In the genomic region with DNA sequence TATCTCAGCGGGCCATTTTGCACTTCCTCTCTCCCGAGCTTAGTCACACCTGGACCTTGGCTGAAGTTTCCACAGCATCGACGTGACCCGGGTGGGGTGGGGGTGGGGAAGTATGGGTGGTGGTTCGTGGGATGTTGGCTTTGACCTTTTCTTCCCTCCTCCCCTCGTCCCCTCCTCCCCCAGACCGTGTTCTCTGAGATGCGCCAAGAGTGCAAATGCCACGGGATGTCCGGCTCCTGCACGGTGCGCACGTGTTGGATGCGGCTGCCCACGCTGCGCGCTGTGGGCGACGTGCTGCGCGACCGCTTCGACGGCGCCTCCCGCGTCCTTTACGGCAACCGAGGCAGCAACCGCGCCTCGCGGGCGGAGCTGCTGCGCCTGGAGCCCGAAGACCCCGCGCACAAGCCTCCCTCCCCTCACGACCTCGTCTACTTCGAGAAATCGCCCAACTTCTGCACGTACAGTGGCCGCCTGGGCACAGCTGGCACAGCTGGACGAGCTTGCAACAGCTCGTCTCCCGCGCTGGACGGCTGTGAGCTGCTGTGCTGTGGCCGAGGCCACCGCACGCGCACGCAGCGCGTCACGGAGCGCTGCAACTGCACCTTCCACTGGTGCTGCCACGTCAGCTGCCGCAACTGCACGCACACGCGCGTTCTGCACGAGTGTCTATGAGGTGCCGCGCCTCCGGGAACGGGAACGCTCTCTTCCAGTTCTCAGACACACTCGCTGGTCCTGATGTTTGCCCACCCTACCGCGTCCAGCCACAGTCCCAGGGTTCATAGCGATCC, we compare ENCODE assay signal across 8 mouse cellular contexts. TPM values are rescaled to one million over a fixed set of nuclear protein-coding genes. Genes with fewer than 3 reads are reported as not detected.
DNase-seq lines count a peak whose midpoint lies in the region; ATAC-seq and TF ChIP-seq lines count a peak whose summit lies in the region.
"Had no signal": no experiment of that assay in that cellular context is flagged by ENCODE, and none has a peak within 500 bp of the region (broad histone marks: within the 10 kb centered on the region; RNA-seq: fewer than 3 reads in every experiment).

No protein-coding gene starts in this region.

- no peak for ATAC-seq in lung, postnatal 0 days
- no peak for ATAC-seq in forebrain, embryonic 14.5 days
- no peak for ATAC-seq in liver, embryonic 13.5 days (ENCODE audit: low read depth)
- no peak for ATAC-seq in stomach, embryonic 16.5 days (ENCODE audit: insufficient read depth, low FRiP score)

- H3K4me2 ChIP-seq in lung, postnatal 0 days (replicated peaks; ENCODE audit: low read depth, low read length) = 0 out of 2 replicates have a peak overlapping the region, but pooled peaks have one; percentile 11
- H3K4me2 ChIP-seq in forebrain, embryonic 14.5 days (ENCODE audit: low read length) = peak overlapping the region; percentile 39
- H3K4me2 ChIP-seq in liver, embryonic 13.5 days = no peak overlapping the region
- peak overlapping the region; percentile 47 for H3K4me2 ChIP-seq in stomach, embryonic 16.5 days (ENCODE audit: low read depth, low read length)

- DNase-seq in lung, postnatal 0 days (ENCODE audit: low spot score) = no peak
- DNase-seq in lung, postnatal 36 days = no peak
- peak; percentile 57 for DNase-seq in forebrain, embryonic 14.5 days (ENCODE audit: low spot score)
- no peak for DNase-seq in liver, embryonic 13.5 days
- DNase-seq in B cell, adult 2 months = no peak
- DNase-seq in layer of hippocampus, postnatal 10 days (ENCODE audit: low spot score in 2 of 2) = no peak
- DNase-seq: embryo, embryonic 11 days had no signal

- peaks cover 8% of the 10 kb centered on the region; the same call in 1 of the 2 replicates for H3K4me1 ChIP-seq in lung, postnatal 0 days (ENCODE audit: insufficient read depth, low read depth, low read length)
- H3K4me1 ChIP-seq in forebrain, embryonic 14.5 days (ENCODE audit: control insufficient read depth, insufficient read depth, low read length) = peaks cover 5% of the 10 kb centered on the region; the same call in 1 of the 2 replicates
- H3K4me1 ChIP-seq in liver, embryonic 13.5 days (replicated peaks) = peaks cover 18% of the 10 kb centered on the region
- peaks cover 18% of the 10 kb centered on the region; the same call in 1 of the 2 replicates for H3K4me1 ChIP-seq in stomach, embryonic 16.5 days (ENCODE audit: control insufficient read depth, insufficient read depth, low read length)

- 3% methylated on average over 72 of the region's 75 CpGs for WGBS in lung, postnatal 0 days
- WGBS in forebrain, embryonic 14.5 days = under 1% methylated on average over 75 of the region's 75 CpGs
- 3% methylated on average over 75 of the region's 75 CpGs for WGBS in liver, embryonic 13.5 days (ENCODE audit: insufficient replicate concordance)
- 1% methylated on average over 75 of the region's 75 CpGs for WGBS in stomach, embryonic 16.5 days

- peaks cover 81% of the 10 kb centered on the region for H3K27me3 ChIP-seq in lung, postnatal 0 days (replicated peaks; ENCODE audit: insufficient read depth, low read length)
- peaks cover 97% of the 10 kb centered on the region for H3K27me3 ChIP-seq in forebrain, embryonic 14.5 days (replicated peaks; ENCODE audit: control insufficient read depth, insufficient read depth, low read length)
- H3K27me3 ChIP-seq in liver, embryonic 13.5 days = peaks cover 100% of the 10 kb centered on the region
- H3K27me3 ChIP-seq in stomach, embryonic 16.5 days (ENCODE audit: control insufficient read depth, insufficient read depth, low read length) = peaks cover 97% of the 10 kb centered on the region

- no peak overlapping the region for H3K27ac ChIP-seq in lung, postnatal 0 days (ENCODE audit: low read length)
- H3K27ac ChIP-seq in forebrain, embryonic 14.5 days (ENCODE audit: low read depth, low read length) = no peak overlapping the region
- H3K27ac ChIP-seq in liver, embryonic 13.5 days = no peak overlapping the region
- no peak overlapping the region for H3K27ac ChIP-seq in stomach, embryonic 16.5 days (ENCODE audit: low read length)

- no peak for TF ChIP-seq EP300 in lung, postnatal 0 days (IDR thresholded peaks at IDR 0.05)

- no peak for TF ChIP-seq CTCF in lung, postnatal 0 days (IDR thresholded peaks at IDR 0.05)

- peak overlapping the region; percentile 15; the same call in 1 of the 2 replicates for H3K4me3 ChIP-seq in lung, postnatal 0 days (ENCODE audit: low read depth, low read length)
- H3K4me3 ChIP-seq in forebrain, embryonic 14.5 days (ENCODE audit: low read depth, low read length) = peak overlapping the region; percentile 25
- peak overlapping the region; percentile 4 for H3K4me3 ChIP-seq in liver, embryonic 13.5 days (replicated peaks)
- H3K4me3 ChIP-seq in stomach, embryonic 16.5 days (replicated peaks; ENCODE audit: low read length) = peak overlapping the region; percentile 31

- no peaks in the 10 kb centered on the region for H3K9me3 ChIP-seq in lung, postnatal 0 days (ENCODE audit: low read length)
- no peaks in the 10 kb centered on the region for H3K9me3 ChIP-seq in forebrain, embryonic 14.5 days (replicated peaks; ENCODE audit: control insufficient read depth, low read length)
- H3K9me3 ChIP-seq in liver, embryonic 13.5 days (replicated peaks) = no peaks in the 10 kb centered on the region
- no peaks in the 10 kb centered on the region for H3K9me3 ChIP-seq in stomach, embryonic 16.5 days (replicated peaks; ENCODE audit: control insufficient read depth, low read length)

- H3K9ac ChIP-seq in lung, postnatal 0 days (replicated peaks; ENCODE audit: low read depth) = no peak overlapping the region
- H3K9ac ChIP-seq in forebrain, embryonic 14.5 days (ENCODE audit: low read length) = no peak overlapping the region
- no peak overlapping the region for H3K9ac ChIP-seq in liver, embryonic 13.5 days
- no peak overlapping the region for H3K9ac ChIP-seq in stomach, embryonic 16.5 days (ENCODE audit: low read length)

- H3K36me3 ChIP-seq in lung, postnatal 0 days (ENCODE audit: insufficient read depth, low read length) = no peaks in the 10 kb centered on the region
- no peaks in the 10 kb centered on the region for H3K36me3 ChIP-seq in forebrain, embryonic 14.5 days (ENCODE audit: control insufficient read depth, insufficient read depth, low read length)
- H3K36me3 ChIP-seq in liver, embryonic 13.5 days = no peaks in the 10 kb centered on the region
- H3K36me3 ChIP-seq in stomach, embryonic 16.5 days (ENCODE audit: control insufficient read depth, insufficient read depth, low read length) = no peaks in the 10 kb centered on the region

RNA-seq across cellular contexts. Expression of a gene that starts 2.8 kb away (rescaled TPM):
- polyA plus RNA-seq in lung, postnatal 0 days (2015; fragmentation: Nextera tagmentation; extraction: Ambion mirVana) = not detected in 2 replicates
- 0.56 TPM in 1 of 2 replicates, not detected in the other for polyA plus RNA-seq in forebrain, embryonic 14.5 days (2014; fragmentation: Nextera tagmentation; extraction: Ambion mirVana)
- polyA plus RNA-seq in liver, embryonic 13.5 days (2015; fragmentation: Nextera tagmentation; extraction: Ambion mirVana) = not detected in 2 replicates
- polyA plus RNA-seq in stomach, embryonic 16.5 days (2015; fragmentation: Nextera tagmentation; extraction: Ambion mirVana) = not detected in 2 replicates
- total RNA-seq in layer of hippocampus, postnatal 10 days (2021) = not detected

RNA-seq across cellular contexts. Expression of a gene that starts 14.5 kb away (rescaled TPM):
- 0.13 and 0.14 TPM in 2 replicates for polyA plus RNA-seq in lung, postnatal 0 days (2015; fragmentation: Nextera tagmentation; extraction: Ambion mirVana)
- polyA plus RNA-seq in forebrain, embryonic 14.5 days (2014; fragmentation: Nextera tagmentation; extraction: Ambion mirVana) = not detected in 2 replicates
- polyA plus RNA-seq in liver, embryonic 13.5 days (2015; fragmentation: Nextera tagmentation; extraction: Ambion mirVana) = not detected in 2 replicates
- 0.14 TPM in 1 of 2 replicates, not detected in the other for polyA plus RNA-seq in stomach, embryonic 16.5 days (2015; fragmentation: Nextera tagmentation; extraction: Ambion mirVana)
- total RNA-seq in layer of hippocampus, postnatal 10 days (2021) = under 1 TPM; 0.25 to 0.37 TPM

RNA-seq across cellular contexts. Expression of a gene that starts 16.9 kb away (rescaled TPM):
- 0.04 TPM in 2 replicates for polyA plus RNA-seq in lung, postnatal 0 days (2015; fragmentation: Nextera tagmentation; extraction: Ambion mirVana)
- polyA plus RNA-seq in forebrain, embryonic 14.5 days (2014; fragmentation: Nextera tagmentation; extraction: Ambion mirVana) = 0.33 and 0.57 TPM in 2 replicates
- polyA plus RNA-seq in liver, embryonic 13.5 days (2015; fragmentation: Nextera tagmentation; extraction: Ambion mirVana) = not detected in 2 replicates
- polyA plus RNA-seq in stomach, embryonic 16.5 days (2015; fragmentation: Nextera tagmentation; extraction: Ambion mirVana) = not detected in 2 replicates
- total RNA-seq in layer of hippocampus, postnatal 10 days (2021) = 100 to 1,000 TPM; 401 to 403 TPM

RNA-seq across cellular contexts. Expression of a gene that starts 29.4 kb away (rescaled TPM):
- polyA plus RNA-seq in lung, postnatal 0 days (2015; fragmentation: Nextera tagmentation; extraction: Ambion mirVana) = 47.1 and 56.0 TPM in 2 replicates
- 31.7 and 41.4 TPM in 2 replicates for polyA plus RNA-seq in forebrain, embryonic 14.5 days (2014; fragmentation: Nextera tagmentation; extraction: Ambion mirVana)
- polyA plus RNA-seq in liver, embryonic 13.5 days (2015; fragmentation: Nextera tagmentation; extraction: Ambion mirVana) = 11.9 and 13.8 TPM in 2 replicates
- 38.0 and 38.9 TPM in 2 replicates for polyA plus RNA-seq in stomach, embryonic 16.5 days (2015; fragmentation: Nextera tagmentation; extraction: Ambion mirVana)
- total RNA-seq in layer of hippocampus, postnatal 10 days (2021) = 100 to 1,000 TPM; 636 TPM

RNA-seq across cellular contexts. Expression of a gene that starts 38.9 kb away (rescaled TPM):
- polyA plus RNA-seq in lung, postnatal 0 days (2015; fragmentation: Nextera tagmentation; extraction: Ambion mirVana) = 72.2 and 76.7 TPM in 2 replicates
- 82.1 and 87.3 TPM in 2 replicates for polyA plus RNA-seq in forebrain, embryonic 14.5 days (2014; fragmentation: Nextera tagmentation; extraction: Ambion mirVana)
- polyA plus RNA-seq in liver, embryonic 13.5 days (2015; fragmentation: Nextera tagmentation; extraction: Ambion mirVana) = 116 and 117 TPM in 2 replicates
- polyA plus RNA-seq in stomach, embryonic 16.5 days (2015; fragmentation: Nextera tagmentation; extraction: Ambion mirVana) = 85.4 and 86.4 TPM in 2 replicates
- 10 to 100 TPM; 39.3 to 41.0 TPM for total RNA-seq in layer of hippocampus, postnatal 10 days (2021)
